In genomic region chr7:79808561-79808960, GRCm38 (mm10) we compare ENCODE assay signal across 30 mouse cellular contexts. TPM values are rescaled to one million over a fixed set of nuclear protein-coding genes. Genes with fewer than 3 reads are reported as not detected.
"Had no signal": no experiment of that assay in that cellular context is flagged by ENCODE, and none has a peak within 500 bp of the region (broad histone marks: within the 10 kb centered on the region; RNA-seq: fewer than 3 reads in every experiment).

No protein-coding gene starts in this region.

- DNase-seq: gastrocnemius, postnatal 14 days; gastrocnemius, postnatal 36 days; heart, adult 11 months; heart, adult 2 months; heart, postnatal 14 days; heart, postnatal 36 days; kidney, adult 11 months; kidney, adult 2 months; kidney, postnatal 14 days; layer of hippocampus, adult 9-11 months; layer of hippocampus, postnatal 36 days; liver; liver, embryonic 13.5 days; liver, postnatal 0 days had no signal

RNA-seq across cellular contexts. Expression of gene Mesp2, which starts 2.0 kb away (rescaled TPM):
- total RNA-seq: gastrocnemius, adult 18-20 months; gastrocnemius, adult 8-10 months; gastrocnemius, postnatal 14 days; gastrocnemius, postnatal 36 days; hematopoietic stem cell, adult 5-6 weeks had no signal
- polyA plus RNA-seq: liver, embryonic 15.5 days had no signal

RNA-seq across cellular contexts. Expression of gene Mesp1, which starts 15.0 kb away (rescaled TPM):
- total RNA-seq: gastrocnemius, adult 18-20 months; gastrocnemius, adult 8-10 months; gastrocnemius, postnatal 14 days; gastrocnemius, postnatal 36 days; heart, adult 2 months; heart, postnatal 14 days; heart, postnatal 36 days; hematopoietic stem cell, adult 5-6 weeks; layer of hippocampus, adult 8-10 months; left cerebral cortex, postnatal 36 days had no signal
- polyA plus RNA-seq: heart, adult 2 months; heart, embryonic 11.5 days; heart, embryonic 15.5 days; heart, postnatal 0 days; hindbrain, embryonic 11.5 days; hindbrain, embryonic 13.5 days; intestine, embryonic 16.5 days; kidney, adult 2 months; kidney, embryonic 14.5 days; kidney, embryonic 16.5 days; limb, embryonic 10.5 days; limb, embryonic 12.5 days; liver, embryonic 13.5 days; liver, embryonic 15.5 days; liver, postnatal 0 days had no signal
